Mouse (Mus musculus) liver, postnatal 0 days (tissue): ENCODE results near the gene Grm1.

Source experiments
- CTCF ChIP-seq: sonication (generic); IDR thresholded peaks from 2 replicates; pipeline ENCODE4 v1.5.1; 2016; ENCODE audit warnings: antibody characterized with exemption, low read depth
- EP300 ChIP-seq: IDR thresholded peaks from 2 replicates; pipeline ENCODE4 v1.6.1; 2016; ENCODE audit warnings: antibody characterized with exemption, low read depth, mild to moderate bottlenecking

GRCm38 (mm10) chr10:10814631-10815216 lies 267.4 kb downstream of the Grm1 start:
- TF ChIP-seq CTCF = no peak
- no peak for TF ChIP-seq EP300
